Mouse (Mus musculus) frontal cortex, postnatal 14 days (tissue): ENCODE measurements around the gene Hist1h3g.

Experiments used
- DNase-seq, 2 experiments: peaks; one replicate each; pipeline ENCODE4 v3.0.0; 2022; ENCODE audit warnings: low spot score in 2 of 2

Gene Hist1h3g

DNA sequence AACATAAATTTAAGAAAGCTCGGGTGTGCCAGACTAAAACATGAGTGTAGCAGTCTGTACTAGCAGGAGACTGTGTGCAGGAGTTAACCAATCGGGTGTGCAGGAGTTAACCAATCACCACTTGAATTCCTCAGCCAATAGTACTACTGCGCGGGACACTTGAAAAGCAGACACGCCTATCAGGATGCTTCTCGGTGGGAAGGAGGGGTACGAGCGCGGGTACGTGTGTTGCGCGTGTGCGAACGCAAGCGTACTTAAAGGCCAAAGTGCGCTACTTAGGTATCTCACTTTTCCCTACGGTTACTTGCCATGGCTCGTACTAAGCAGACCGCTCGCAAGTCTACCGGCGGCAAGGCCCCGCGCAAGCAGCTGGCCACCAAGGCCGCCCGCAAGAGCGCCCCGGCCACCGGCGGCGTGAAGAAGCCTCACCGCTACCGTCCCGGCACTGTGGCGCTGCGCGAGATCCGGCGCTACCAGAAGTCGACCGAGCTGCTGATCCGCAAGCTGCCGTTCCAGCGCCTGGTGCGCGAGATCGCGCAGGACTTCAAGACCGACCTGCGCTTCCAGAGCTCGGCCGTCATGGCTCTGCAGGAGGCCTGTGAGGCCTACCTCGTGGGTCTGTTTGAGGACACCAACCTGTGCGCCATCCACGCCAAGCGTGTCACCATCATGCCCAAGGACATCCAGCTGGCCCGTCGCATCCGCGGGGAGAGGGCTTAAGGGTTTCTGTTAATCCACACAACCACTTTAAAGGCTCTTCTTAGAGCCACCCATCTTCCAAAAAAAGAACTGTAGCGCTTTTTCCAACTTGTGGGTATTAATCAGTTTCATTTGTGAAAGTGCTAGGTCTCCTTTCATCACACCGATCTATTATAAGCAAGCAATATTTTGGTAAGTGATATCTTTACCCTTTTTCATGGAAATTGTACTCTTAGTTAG lies at the start of gene Hist1h3g:
Gene Hist1h3g (plus strand): TSS at position 286 of the 939 bp plus-strand sequence.
- peak; percentile 89 to 90 for DNase-seq

DNA sequence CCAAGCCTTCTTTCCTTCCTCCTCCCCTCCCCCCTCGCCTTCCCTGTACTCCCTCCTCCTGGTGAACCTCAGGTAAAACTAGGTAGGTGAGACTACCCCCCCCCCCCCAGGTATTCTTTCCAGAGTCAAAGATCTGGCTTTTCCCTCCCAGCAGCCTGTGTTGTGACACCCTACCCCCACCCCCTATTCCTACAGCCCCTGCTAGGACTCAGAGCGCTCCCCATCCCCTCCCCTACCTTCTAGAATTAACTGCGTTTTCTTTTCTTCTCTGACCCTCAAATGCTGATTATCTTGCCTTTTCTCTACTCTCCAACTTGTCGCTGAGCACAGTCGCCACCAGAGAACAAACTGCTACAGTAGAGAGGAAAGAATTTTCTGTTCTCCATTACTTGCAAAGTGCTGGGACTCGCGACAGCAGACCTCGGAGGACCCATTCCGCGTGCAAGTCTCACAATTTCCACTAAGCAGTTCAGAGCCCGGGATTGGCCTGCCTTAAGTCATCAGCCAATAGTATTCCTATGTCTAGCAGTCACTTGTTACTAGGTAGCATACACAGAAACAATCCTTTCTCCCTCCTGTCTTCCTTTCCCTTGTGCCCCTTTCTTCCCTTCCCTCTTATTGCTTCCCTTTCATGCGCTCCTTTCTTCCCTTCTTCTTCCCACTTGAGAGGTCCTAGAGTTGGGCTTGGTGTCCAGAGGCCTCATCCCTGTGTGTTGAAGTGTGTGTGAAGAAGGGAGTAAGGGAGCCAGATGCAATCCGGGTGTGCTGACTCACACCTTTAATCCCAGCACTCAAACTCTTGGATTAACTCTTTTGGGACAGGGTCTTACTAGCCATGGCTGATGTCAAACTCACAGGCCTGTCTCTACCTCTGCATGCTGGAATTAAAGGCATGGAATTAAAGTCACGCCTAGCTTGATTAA lies 46.6 kb upstream of the Hist1h3g start, which contains the start of gene Btn2a2:
Gene Btn2a2 (minus strand): TSS at position 458 of the 923 bp plus-strand sequence.
- peak; percentile 64 for DNase-seq

DNA sequence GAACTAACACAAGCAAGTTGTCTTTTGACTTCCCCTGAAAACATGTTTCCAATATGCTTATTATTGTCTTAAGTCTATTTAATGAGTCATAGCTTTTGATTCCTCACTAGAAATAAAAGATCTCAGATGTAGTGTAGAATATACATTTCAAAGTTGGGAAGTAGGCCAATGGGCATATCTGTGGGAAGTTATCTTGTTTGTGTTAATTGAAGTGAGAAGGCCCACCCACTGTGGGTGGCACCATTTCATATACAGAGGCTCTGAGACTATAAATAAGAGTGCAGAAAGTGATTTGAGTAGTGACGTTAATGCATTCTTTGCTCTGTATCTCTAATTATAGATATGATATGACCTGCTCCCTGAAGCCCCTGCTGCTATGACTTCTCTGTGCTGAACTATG lies 44.4 kb upstream of the Hist1h3g start:
- no peak for DNase-seq

DNA sequence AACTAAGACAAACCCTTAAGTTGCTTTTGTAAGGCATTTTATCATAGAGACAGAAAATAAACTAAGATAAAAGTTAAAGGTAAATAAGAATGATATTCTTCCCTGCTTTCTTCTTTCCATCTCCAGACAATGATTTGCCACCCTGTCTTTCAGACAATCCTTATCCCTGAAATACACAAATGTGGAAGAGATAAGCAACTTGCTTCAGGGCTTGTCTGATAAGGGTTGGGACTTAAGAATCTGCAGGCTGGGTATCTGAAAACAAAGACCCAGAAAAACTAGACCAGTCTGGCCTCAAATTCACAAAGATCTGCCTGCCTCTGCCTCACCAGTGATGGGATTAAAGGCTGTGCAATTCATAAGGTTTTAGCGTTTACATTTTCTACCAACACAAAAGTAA lies 44.0 kb upstream of the Hist1h3g start:
- DNase-seq: no peak

DNA sequence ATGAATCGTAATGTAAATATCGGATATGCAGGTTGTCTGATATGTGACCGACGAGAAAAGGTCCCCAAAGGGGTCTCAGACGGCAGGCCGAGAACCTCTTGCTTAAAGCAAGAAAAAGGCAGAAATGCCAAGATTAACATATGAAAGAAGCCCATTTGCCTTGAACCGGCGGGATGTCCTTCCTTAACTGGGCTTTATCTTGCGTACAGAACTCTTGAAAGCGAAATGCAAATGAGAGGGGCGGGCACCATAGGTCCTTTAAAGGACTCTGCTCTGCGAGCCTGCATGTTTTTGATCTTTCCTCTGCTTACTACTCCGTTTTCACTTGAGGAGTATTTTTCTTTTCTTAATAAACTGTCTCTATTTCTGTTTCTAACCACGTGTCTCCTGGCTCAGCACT lies 43.2 kb upstream of the Hist1h3g start:
- DNase-seq: no peak

DNA sequence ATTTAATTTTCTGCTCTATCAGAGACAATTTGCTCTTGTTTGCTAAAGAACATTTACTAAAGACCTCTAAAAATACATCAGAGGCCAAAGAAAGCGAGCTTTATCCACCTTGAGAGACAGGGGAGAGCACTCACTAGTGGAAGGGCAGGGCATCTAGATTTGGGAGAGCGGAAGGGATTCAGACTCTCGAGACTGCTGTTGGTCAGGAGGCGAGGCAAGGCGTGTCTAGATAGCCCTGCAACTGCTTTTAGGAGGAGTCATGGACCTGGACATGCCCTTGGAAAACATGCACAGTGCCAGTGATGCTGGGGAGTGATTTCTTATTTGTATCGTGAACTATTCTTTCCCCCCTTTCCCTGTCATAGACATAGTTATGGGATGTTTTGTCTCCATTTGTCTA lies 39.7 kb upstream of the Hist1h3g start:
- DNase-seq: no peak

DNA sequence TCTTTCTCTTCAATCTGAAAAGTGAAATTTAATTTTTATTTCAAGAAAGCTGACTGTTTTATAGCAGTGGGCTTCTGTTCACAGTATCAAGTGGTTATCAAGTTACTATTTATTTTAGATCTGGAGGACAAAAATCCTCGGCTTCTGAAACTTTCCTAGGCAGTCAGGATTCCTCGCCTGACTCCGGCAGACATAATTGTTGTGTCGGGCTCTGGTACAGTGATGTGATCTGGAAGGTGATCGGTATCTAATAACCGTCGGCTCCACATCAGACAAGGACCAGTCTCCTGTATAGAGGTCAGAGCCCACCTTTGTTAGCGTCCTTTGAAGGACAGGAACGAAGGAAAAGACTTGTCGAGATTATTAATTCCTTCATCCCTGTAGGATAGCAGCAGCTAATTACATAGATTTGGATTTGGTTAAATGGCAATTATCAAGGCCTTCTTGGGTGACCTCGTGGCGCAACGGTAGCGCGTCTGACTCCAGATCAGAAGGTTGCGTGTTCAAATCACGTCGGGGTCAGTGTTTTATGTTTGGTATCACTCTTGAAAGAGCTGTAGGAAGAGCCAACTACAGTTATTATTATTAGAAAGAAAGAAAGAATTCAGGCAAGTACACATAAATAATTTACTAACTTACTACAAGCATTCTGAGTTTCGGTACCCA lies 37.4 kb upstream of the Hist1h3g start:
- DNase-seq: peak in 1 of 2 experiments; percentile 37

DNA sequence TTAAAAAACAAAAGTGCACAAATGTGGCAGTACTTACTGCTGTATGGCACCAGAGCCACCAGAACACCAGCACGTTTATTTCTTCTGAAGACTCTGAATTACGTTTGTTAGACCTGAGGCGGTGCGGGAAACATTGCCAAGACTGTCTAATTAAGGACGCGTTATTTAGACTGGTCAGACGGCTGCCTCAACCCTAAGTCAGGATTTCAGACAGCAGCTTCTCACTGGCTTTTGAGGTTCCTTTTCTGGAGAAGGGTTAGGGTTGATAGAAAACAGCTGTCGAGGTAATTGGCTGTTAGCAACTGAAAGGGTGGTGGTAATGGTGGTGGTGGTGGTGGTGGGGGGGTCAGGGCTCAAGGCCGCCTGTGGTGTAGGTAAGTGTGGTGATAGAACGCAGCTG lies 36.6 kb upstream of the Hist1h3g start:
- DNase-seq: no peak

DNA sequence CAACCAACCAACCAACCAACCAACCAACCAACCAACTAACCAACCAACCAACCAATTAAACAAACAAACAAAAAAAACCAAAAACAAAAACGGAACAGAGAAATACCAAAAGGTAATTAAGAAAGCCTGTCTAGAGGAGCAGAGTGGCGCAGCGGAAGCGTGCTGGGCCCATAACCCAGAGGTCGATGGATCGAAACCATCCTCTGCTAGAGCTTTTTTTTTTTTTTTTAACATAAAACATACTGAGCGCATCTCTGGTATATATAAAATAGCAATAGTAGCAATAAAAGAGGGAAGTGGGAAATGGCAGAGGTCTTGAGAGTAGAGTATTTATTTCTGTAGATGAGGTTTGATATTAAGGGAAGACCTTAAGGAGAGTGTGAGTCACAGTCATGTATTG lies 35.3 kb upstream of the Hist1h3g start:
- DNase-seq: no peak

DNA sequence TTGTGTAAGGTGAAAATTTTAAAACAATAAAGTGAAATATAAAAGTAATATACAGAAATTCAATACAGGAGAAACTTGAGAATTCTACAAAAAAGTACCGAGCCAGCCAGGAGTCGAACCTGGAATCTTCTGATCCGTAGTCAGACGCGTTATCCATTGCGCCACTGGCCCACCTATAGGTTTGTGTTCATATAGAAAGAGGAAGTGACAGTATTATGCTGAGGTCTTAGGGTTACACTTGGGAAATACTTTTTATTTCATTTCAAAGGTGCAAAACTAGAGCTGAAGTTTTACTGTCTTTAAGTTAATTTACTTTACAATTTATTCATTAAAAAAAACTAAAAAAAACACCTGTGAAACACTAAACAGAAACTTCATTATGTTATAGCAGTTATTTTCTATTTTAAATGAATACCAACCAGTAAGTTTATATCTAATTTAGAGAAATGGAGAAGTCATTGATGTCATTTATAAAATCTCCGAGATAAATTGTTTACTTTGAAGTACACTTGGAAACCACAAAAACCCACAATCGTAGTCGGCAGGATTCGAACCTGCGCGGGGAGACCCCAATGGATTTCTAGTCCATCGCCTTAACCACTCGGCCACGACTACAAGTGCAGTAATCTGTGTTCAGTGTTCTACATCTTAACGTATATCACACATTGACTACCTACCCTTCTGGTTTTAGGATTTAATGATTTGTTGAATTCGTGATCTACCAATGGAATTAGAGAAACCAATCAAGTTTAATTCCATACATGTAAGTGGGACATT lies 34.6 kb upstream of the Hist1h3g start:
- DNase-seq: peak; percentile 62 to 83

DNA sequence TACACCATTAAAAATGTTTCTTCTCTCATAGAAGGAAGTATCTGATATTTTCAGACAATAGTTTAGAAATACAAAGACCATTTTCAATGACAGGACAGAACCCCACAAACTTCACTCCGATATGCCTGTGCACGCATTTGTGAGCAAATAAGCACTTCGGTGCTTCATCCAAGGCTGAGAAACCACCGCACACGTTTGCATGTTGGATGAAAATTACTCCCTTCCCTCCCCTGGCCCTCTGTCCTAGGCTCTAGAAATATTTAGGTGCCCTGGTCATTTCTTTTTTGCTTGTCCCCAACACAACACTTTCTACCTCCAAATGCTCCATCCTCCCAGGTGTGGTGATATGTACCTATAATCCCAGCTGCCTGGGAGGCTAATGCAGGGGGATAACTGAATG lies 33.7 kb upstream of the Hist1h3g start:
- DNase-seq: no peak

DNA sequence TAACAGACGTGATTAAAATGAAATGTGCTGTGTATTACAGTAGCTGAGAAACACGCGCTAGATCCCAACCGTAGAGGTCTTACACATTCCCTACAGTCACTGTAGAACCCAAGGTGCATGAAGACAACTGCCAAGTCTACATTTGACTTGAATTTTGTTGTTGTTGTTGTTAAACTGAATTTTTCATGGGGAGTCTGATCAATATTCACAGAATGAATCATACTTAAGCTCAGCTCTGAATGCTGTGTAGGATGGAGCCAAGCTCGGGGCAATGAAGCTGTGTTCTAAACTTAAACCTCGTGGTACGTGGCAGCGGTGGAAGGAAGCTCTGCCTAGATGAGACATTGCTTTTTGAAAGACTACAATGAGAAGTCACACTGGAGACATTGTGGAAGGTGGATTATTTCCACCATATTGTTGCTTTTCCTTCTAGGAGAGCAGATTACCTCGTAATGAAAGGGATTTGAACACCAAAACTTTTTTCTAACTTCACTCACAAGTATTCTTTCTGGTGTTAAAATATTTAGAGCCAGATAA lies 33.1 kb upstream of the Hist1h3g start:
- DNase-seq: no peak

DNA sequence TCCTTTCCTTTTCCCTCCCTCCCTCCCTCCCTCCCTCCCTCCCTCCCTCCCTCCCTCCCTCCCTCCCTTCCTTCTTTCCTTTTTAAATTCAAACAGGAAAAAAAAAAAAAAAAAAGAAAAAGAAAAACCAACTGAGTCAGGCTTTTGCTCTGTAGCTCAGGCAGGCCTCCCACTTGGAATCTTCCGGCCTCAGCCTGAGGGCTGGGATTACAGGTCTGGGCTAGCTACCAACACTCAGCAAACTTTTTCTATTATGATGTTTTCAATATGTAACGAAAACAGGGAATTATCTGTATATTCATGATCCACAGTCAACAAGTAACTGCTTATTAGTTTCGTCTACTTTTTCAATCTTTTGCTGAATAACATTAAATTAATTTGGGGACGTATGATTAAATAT lies 32.3 kb upstream of the Hist1h3g start:
- DNase-seq: no peak

DNA sequence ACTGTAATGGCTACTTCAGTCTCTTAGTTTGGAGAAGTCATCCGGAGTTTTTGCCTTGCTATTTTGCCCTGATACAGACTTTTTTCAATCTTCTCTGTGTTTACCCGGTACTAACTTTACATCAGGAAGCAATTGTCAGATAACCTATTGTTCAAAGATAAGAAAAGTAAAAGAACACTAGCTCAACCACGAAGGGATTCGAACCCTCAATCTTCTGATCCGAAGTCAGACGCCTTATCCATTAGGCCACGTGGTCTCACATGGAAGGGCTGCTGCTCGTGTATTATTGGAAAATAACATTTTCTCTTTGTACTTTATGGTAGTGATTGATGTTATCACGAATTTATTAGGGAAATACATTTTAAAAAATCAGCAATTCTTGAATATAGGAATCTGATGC lies 31.4 kb upstream of the Hist1h3g start:
- DNase-seq: peak in 1 of 2 experiments; percentile 53

DNA sequence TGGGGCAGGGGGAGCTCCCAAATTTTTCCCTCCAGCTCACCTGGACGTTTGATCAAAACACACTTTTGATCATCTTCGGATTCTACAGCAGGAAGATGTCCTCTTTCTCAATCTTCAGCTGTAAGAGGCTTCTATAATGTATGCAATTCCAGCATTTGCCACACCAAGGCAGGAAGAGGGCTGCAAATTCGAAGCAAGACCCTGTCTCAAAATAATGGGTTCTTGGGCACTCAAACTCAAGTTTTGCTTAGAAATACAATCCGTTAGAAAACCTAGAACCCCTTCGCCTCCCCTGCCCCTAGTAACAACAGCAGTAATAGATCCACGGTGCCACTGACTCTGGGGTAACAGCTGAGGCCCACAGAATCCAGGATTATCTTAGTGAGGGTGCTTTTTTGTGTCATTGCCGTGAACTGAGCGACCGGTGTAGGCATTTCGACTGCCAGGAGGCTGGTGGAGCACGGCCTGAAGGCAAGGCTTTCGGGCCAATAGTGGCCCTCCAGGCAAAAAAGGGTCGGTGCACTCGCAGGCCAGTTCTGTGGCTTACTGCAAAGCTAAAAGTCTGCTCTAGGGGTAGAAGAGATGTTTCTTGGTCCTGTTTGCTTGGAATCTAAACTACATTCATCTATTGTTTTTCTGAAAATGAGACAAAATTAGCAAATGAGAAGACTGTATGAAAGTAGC lies 29.4 kb upstream of the Hist1h3g start:
- DNase-seq: no peak

DNA sequence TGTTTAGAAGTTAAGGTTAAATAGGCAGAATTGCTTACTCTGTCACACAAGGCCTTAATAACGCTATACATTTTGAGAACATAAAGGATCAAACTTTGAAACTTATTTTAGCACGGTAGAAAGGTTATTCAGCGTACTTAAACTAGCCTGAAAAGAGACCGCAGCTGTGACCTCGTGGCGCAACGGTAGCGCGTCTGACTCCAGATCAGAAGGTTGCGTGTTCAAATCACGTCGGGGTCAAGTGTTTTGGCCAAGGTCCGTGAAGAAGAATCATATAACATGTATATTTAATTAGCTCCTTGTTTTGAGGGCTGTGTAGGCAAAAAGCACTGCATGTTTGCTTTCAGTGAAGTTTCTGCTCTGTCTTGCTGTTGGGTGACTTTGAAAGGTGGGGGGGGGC lies 28.9 kb upstream of the Hist1h3g start:
- DNase-seq: no peak

DNA sequence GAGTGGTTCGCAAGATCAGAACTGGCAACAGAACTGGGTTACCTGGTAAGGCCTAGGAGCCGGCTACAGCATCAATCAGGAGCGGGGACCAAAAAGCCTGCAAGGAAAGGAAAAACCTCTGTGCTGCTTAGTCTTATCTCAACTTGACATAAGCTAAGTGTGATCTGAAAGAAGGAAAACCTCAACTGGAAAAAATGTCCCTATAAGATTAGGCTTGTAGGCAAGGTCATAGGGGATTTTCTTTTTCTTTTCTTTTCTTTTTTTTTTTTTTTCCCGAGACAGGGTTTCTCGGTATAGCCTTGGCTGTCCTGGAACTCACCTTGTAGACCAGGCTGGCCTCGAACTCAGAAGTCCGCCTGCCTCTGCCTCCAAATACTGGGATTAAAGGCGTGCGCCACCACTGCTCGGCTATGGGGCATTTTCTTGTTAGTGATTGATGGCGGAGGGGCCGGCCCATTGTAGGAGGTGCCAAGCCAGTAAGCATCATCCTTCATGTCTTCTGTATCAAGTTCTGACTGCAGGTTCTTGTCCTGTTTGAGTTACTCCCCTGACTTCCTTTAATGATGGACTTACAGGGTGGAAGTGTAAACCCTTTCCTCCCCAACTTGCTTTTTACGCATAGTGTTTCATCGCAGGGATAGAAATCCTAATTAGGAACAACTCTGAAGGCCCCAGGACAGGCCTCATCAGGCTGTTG lies 28.3 kb upstream of the Hist1h3g start:
- DNase-seq: no peak

DNA sequence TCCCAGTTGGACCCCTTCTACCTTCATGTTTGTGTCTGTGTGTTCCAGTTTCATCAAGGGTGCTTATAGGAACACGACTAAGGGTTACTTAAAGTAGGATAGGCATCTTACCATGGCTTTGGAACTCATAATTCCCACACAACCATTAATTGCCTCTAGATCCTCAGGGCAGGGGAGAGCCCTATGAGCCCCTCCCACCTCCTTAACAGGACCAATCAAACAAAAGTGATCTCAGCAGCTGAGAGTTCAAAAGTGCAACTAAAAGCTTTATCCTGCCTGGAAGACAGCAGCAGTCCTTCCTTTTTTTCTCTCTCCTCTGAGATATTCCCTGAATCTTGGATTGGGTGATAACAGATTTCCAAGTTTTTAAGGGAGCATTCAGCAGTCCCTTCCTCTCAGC lies 25.1 kb upstream of the Hist1h3g start:
- no peak for DNase-seq

DNA sequence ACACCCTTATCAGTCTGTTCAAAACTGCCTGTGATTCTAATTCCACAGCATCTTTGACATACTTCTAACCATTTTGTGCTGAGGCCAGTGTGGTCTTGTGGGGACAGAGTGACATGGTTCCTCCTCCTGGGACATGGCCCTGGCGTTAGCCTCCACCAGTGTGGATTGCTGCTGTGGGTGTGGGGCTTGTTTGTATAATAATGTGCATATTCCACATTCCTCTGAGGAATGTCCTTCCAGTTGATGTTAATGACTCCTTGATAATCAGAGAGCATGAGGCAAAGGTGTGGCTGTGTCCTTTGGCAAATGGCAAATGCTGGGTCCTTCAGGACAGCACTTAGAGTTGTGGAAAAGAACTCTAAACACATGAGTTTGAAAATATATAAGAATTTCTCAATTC lies 21.7 kb upstream of the Hist1h3g start:
- DNase-seq: no peak

DNA sequence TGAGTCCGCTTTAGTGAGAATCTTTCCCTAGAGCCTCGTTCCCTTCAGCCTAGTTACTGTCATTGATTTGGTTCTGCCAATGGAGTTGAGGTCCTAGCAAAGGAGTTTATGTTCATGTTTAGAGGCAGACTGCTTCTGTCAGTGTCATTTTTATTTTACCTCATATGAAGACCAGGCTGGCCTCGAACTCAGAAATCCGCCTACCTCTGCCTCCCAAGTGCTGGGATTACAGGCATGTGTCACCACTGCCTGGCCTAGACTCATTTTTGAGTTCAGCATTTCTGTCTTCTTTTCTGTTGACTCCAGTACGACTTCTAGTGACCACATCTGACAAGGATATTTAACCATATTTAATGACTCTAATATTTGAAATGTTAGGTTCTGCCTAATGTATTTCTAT lies 19.9 kb upstream of the Hist1h3g start:
- DNase-seq: no peak
